ENCODE assay signal across 8 mouse cellular contexts in the genomic region with DNA sequence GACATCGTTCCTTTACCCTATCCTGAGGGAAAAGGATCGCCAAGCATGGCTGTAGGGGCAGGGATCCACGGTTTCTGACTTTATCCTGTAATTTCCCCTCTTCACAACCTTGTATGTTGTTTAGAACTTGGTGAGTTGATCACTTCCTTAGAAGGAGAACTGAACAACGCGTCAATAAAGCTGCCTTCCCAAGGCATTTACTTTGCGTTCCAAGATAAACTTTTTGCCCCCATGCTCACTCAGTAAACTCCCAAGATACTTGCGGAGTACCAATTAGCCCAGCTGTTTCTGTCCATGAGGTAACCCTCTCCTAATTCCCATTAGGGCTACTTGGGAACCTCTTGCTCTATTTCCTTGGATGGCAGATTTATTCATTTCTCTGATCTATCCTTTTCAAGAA. TPM values are rescaled to one million over a fixed set of nuclear protein-coding genes. Genes with fewer than 3 reads are reported as not detected.
DNase-seq lines count a peak whose midpoint lies in the region; ATAC-seq and TF ChIP-seq lines count a peak whose summit lies in the region.

No protein-coding gene starts in this region.

- no peak for TF ChIP-seq CTCF in heart, postnatal 0 days (IDR thresholded peaks at IDR 0.05; ENCODE audit: low read depth)
- no peak for TF ChIP-seq CTCF in liver, postnatal 0 days (IDR thresholded peaks at IDR 0.05; ENCODE audit: low read depth)

- intact Hi-C loops in heart, postnatal 14 days (cut with DNase I), result loop anchor here (5.0 to 10.0 kb wide), 3 partner anchors 232 to 639 kb away; a partner anchor contains a TSS
- intact Hi-C loops in left cerebral cortex, postnatal 14 days (cut with DNase I), result loop anchor here (2.0 to 10.0 kb wide), 4 partner anchors 242 to 629 kb away; no protein-coding TSS in a partner anchor
- intact Hi-C loops in gastrocnemius, postnatal 14 days (cut with DNase I; ENCODE audit: low total_unique reads), result loop anchor here (10.0 kb wide), 1 partner anchor 481 kb away; no protein-coding TSS in a partner anchor

- peak overlapping the region; percentile 69 for H3K9ac ChIP-seq in heart, embryonic 11.5 days (ENCODE audit: low read depth, low read length)
- peak overlapping the region; percentile 70; the same call in 1 of the 2 replicates for H3K9ac ChIP-seq in ES-E14 (ENCODE audit: insufficient read depth, low read depth, low read length, poor library complexity, severe bottlenecking)
- peak overlapping the region; percentile 62 for H3K9ac ChIP-seq in heart, postnatal 0 days (replicated peaks; ENCODE audit: low read depth, low read length)
- H3K9ac ChIP-seq in liver, postnatal 0 days (replicated peaks), result peak overlapping the region; percentile 43

- no peaks in the 10 kb centered on the region for H3K36me3 ChIP-seq in heart, embryonic 11.5 days (ENCODE audit: control insufficient read depth, insufficient read depth, low read length)
- H3K36me3 ChIP-seq in ES-E14 (ENCODE audit: control insufficient read depth, insufficient read depth, low read length, poor library complexity, severe bottlenecking), result no peaks in the 10 kb centered on the region
- peaks cover 13% of the 10 kb centered on the region for H3K36me3 ChIP-seq in heart, postnatal 0 days (replicated peaks; ENCODE audit: control insufficient read depth, insufficient read depth, low read length)
- no peaks in the 10 kb centered on the region for H3K36me3 ChIP-seq in liver, postnatal 0 days (replicated peaks; ENCODE audit: insufficient read depth, low read length)

- peak overlapping the region; percentile 60 for H3K4me3 ChIP-seq in heart, embryonic 11.5 days (ENCODE audit: low read depth, low read length)
- H3K4me3 ChIP-seq in ES-E14 (ENCODE audit: insufficient read depth in 1 of 2, low read depth in 1 of 2, low read length in 2 of 2, poor library complexity in 1 of 2, severe bottlenecking in 1 of 2), result peak overlapping the region; percentile 69 to 79
- peak overlapping the region; percentile 66 for H3K4me3 ChIP-seq in heart, postnatal 0 days (ENCODE audit: low read depth, low read length)
- peak overlapping the region; percentile 61 for H3K4me3 ChIP-seq in liver, postnatal 0 days (ENCODE audit: low read depth, low read length)

- H3K27me3 ChIP-seq in heart, embryonic 11.5 days (ENCODE audit: control insufficient read depth, insufficient read depth, low read length), result no peaks in the 10 kb centered on the region
- H3K27me3 ChIP-seq in heart, postnatal 0 days (ENCODE audit: control insufficient read depth, insufficient read depth, low read length), result no peaks in the 10 kb centered on the region
- H3K27me3 ChIP-seq in liver, postnatal 0 days (ENCODE audit: insufficient read depth, low read length), result peaks cover 13% of the 10 kb centered on the region; the same call in 1 of the 2 replicates

- no peak for ATAC-seq in heart, embryonic 11.5 days (replicated peaks; ENCODE audit: insufficient number of reproducible peaks, low FRiP score, low TSS enrichment)
- ATAC-seq in heart, postnatal 0 days (ENCODE audit: insufficient read depth, low read depth), result no peak
- no peak for ATAC-seq in liver, postnatal 0 days
- no peak for ATAC-seq in erythroid progenitor cell, adult 5-6 weeks (replicated peaks; ENCODE audit: low FRiP score, poor library complexity, severe bottlenecking)

- H3K27ac ChIP-seq in heart, embryonic 11.5 days (ENCODE audit: low read depth, low read length), result no peak overlapping the region
- H3K27ac ChIP-seq in ES-E14 (ENCODE audit: insufficient read depth, low read depth, low read length, poor library complexity, severe bottlenecking), result no peak overlapping the region
- peak overlapping the region; percentile 83 for H3K27ac ChIP-seq in heart, postnatal 0 days (ENCODE audit: low read depth)
- peak overlapping the region; percentile 45; the same call in 1 of the 2 replicates for H3K27ac ChIP-seq in liver, postnatal 0 days (ENCODE audit: low read depth)

- no peaks in the 10 kb centered on the region for H3K9me3 ChIP-seq in heart, embryonic 11.5 days (replicated peaks; ENCODE audit: control insufficient read depth, low read length)
- no peaks in the 10 kb centered on the region for H3K9me3 ChIP-seq in ES-E14 (ENCODE audit: control insufficient read depth, insufficient read depth, low read depth, low read length)
- H3K9me3 ChIP-seq in heart, postnatal 0 days (replicated peaks; ENCODE audit: control insufficient read depth, low read length), result no peaks in the 10 kb centered on the region
- no peaks in the 10 kb centered on the region for H3K9me3 ChIP-seq in liver, postnatal 0 days (ENCODE audit: low read length)

- 51% methylated on average over 7 of the region's 7 CpGs for WGBS in heart, embryonic 11.5 days (ENCODE audit: insufficient replicate concordance)
- WGBS in heart, postnatal 0 days, result 35% methylated on average over 7 of the region's 7 CpGs
- WGBS in liver, postnatal 0 days (ENCODE audit: insufficient replicate concordance), result 47% methylated on average over 7 of the region's 7 CpGs

- in situ Hi-C loops in ES-E14 (cut with MboI; ENCODE audit: low sequenced_read_pairs in 2 of 2, unreplicated experiment in 2 of 2), result no loop called here

- no peak for DNase-seq in heart, postnatal 14 days
- DNase-seq in ES-E14 (ENCODE audit: low read depth, low spot score), result no peak
- DNase-seq in heart, postnatal 0 days (ENCODE audit: low spot score), result no peak
- no peak for DNase-seq in liver, postnatal 0 days
- no peak for DNase-seq in left cerebral cortex, postnatal 14 days (ENCODE audit: low spot score in 2 of 2)
- no peak for DNase-seq in gastrocnemius, postnatal 14 days

- peak overlapping the region; percentile 100 for H3K4me2 ChIP-seq in heart, embryonic 11.5 days
- H3K4me2 ChIP-seq in heart, postnatal 0 days (ENCODE audit: low read depth, low read length), result peak overlapping the region; percentile 98
- peak overlapping the region; percentile 93 for H3K4me2 ChIP-seq in liver, postnatal 0 days (ENCODE audit: low read depth, low read length)

- peaks cover 11% of the 10 kb centered on the region; the same call in 1 of the 2 replicates for H3K4me1 ChIP-seq in heart, embryonic 11.5 days (ENCODE audit: control insufficient read depth, insufficient read depth, low read length)
- H3K4me1 ChIP-seq in ES-E14 (ENCODE audit: control insufficient read depth in 2 of 2, insufficient read depth in 2 of 2, low read length in 2 of 2, poor library complexity in 1 of 2), result no peaks in the 10 kb centered on the region
- peaks cover 10% of the 10 kb centered on the region for H3K4me1 ChIP-seq in heart, postnatal 0 days (ENCODE audit: control insufficient read depth, insufficient read depth)
- H3K4me1 ChIP-seq in liver, postnatal 0 days (ENCODE audit: insufficient read depth), result peaks cover 14% of the 10 kb centered on the region

- TF ChIP-seq EP300 in heart, postnatal 0 days (IDR thresholded peaks at IDR 0.05; ENCODE audit: low read depth), result no peak
- no peak for TF ChIP-seq EP300 in liver, postnatal 0 days (IDR thresholded peaks at IDR 0.05; ENCODE audit: low read depth)

TF ChIP-seq in ES-E14, 5 proteins besides CTCF, POLR2A, EP300 and RAD21:
- TF ChIP-seq MAFK (IDR thresholded peaks at IDR 0.05; ENCODE audit: insufficient read depth, low read depth, low read length) (no peak), ZC3H11A (IDR thresholded peaks at IDR 0.05; ENCODE audit: borderline replicate concordance, low read depth, low read length) (no peak), HCFC1 (IDR thresholded peaks at IDR 0.05; ENCODE audit: borderline replicate concordance, insufficient read depth, low read length) (no peak), CHD2 (IDR thresholded peaks at IDR 0.05; ENCODE audit: low read depth, low read length) (no peak), ZNF384 (IDR thresholded peaks at IDR 0.05; ENCODE audit: low read depth, low read length) (no peak)

RNA-seq across cellular contexts. Expression of a gene that starts 0.8 kb away (rescaled TPM):
- 2.9 and 3.8 TPM in 2 replicates for polyA plus RNA-seq in heart, embryonic 11.5 days (2014; fragmentation: Nextera tagmentation; extraction: Ambion mirVana)
- total RNA-seq in heart, postnatal 14 days (2021), result 10 to 100 TPM; 16.8 to 16.9 TPM
- total RNA-seq in ES-E14 (2012; rRNA removed), result 2.5 and 2.7 TPM in 2 replicates
- total RNA-seq in heart, postnatal 0 days (2014; rRNA removed; ENCODE audit: low replicate concordance), result 11.5 and 36.6 TPM in 2 replicates
- 3.3 and 3.7 TPM in 2 replicates for polyA plus RNA-seq in heart, postnatal 0 days (2015; fragmentation: Nextera tagmentation; extraction: Ambion mirVana)
- polyA plus RNA-seq in liver, postnatal 0 days (2015; fragmentation: Nextera tagmentation; extraction: Ambion mirVana), result 0.36 and 0.44 TPM in 2 replicates
- total RNA-seq in erythroid progenitor cell, adult 5-6 weeks (2015; ENCODE audit: low replicate concordance), result not detected in 2 replicates
- not detected in 2 replicates for total RNA-seq in erythroid progenitor cell, adult 5-6 weeks (2017; ENCODE audit: low replicate concordance)
- total RNA-seq in left cerebral cortex, postnatal 14 days (2021), result 10 to 100 TPM; 28.4 to 38.2 TPM
- total RNA-seq in gastrocnemius, postnatal 14 days (2021), result 10 to 100 TPM in 1 of 2 experiments, 1 to 10 TPM in 1; 9.0 to 15.5 TPM

Comparison
In these comparisons a context has a peak if more than half of its experiments do, and no peak if none do; other contexts are left out.
1. H3K27ac ChIP-seq: peak in heart, postnatal 0 days (single experiment) and liver, postnatal 0 days (single experiment); none in heart, embryonic 11.5 days (single experiment) and ES-E14 (single experiment).
2. Peak in every context shown above with its lines, with median percentiles within 50 percentile points of each other: H3K4me2 ChIP-seq, H3K4me3 ChIP-seq and H3K9ac ChIP-seq.